28 mouse cellular contexts compared by ENCODE assay signal in genomic region chr1:80730174-80730573, GRCm38 (mm10). TPM values are rescaled to one million over a fixed set of nuclear protein-coding genes. Genes with fewer than 3 reads are reported as not detected.
DNase-seq lines count a peak whose midpoint lies in the region; ATAC-seq and TF ChIP-seq lines count a peak whose summit lies in the region.
"Had no signal": no experiment of that assay in that cellular context is flagged by ENCODE, and none has a peak within 500 bp of the region (broad histone marks: within the 10 kb centered on the region; RNA-seq: fewer than 3 reads in every experiment).

No protein-coding gene starts in this region.

- peaks cover 6 to 31% of the 10 kb centered on the region in 2 experiments for H3K36me3 ChIP-seq in CH12.LX (replicated peaks in 1 of 2; ENCODE audit: control insufficient read depth in 1 of 2, insufficient read depth in 1 of 2, low read length in 1 of 2)
- H3K36me3 ChIP-seq in embryonic facial prominence, embryonic 15.5 days = no peaks in the 10 kb centered on the region
- H3K36me3 ChIP-seq: forebrain, embryonic 10.5 days; G1E; heart, embryonic 12.5 days; heart, embryonic 15.5 days; hindbrain, embryonic 10.5 days; hindbrain, embryonic 13.5 days; intestine, embryonic 15.5 days had no signal

- H3K9ac ChIP-seq in CH12.LX (ENCODE audit: insufficient read depth, low read depth) = peak overlapping the region; percentile 25
- H3K9ac ChIP-seq in embryonic facial prominence, embryonic 15.5 days = no peak overlapping the region
- H3K9ac ChIP-seq: forebrain, embryonic 13.5 days; heart, embryonic 12.5 days; heart, embryonic 15.5 days; hindbrain, embryonic 13.5 days; intestine, embryonic 15.5 days had no signal

- 74% methylated on average over 4 of the region's 4 CpGs for WGBS in embryonic facial prominence, embryonic 15.5 days

- no peaks in the 10 kb centered on the region for H3K9me3 ChIP-seq in CH12.LX (replicated peaks; ENCODE audit: low read length)
- H3K9me3 ChIP-seq in embryonic facial prominence, embryonic 15.5 days (replicated peaks) = no peaks in the 10 kb centered on the region
- H3K9me3 ChIP-seq: forebrain, embryonic 10.5 days; forebrain, embryonic 13.5 days; heart, embryonic 12.5 days; heart, embryonic 15.5 days; hindbrain, embryonic 10.5 days; hindbrain, embryonic 13.5 days; intestine, embryonic 15.5 days had no signal

- dilution Hi-C loops in CH12.LX (cut with MboI; ENCODE audit: extremely low pct_ligation_motif_present, extremely low pct_unique_long_range_greater_than_20kb, low sequenced_read_pairs) = no loop called here

- no peak for TF ChIP-seq CTCF in CH12.LX (conservative IDR thresholded peaks at IDR 0.05 in 1 of 2, IDR thresholded peaks at IDR 0.05 in 1 of 2; ENCODE audit: low read depth in 2 of 2, low read length in 2 of 2)

- no peak for ATAC-seq in embryonic facial prominence, embryonic 15.5 days (ENCODE audit: insufficient number of reproducible peaks, low FRiP score, low TSS enrichment, low read depth)
- 0 out of 2 replicates have a peak, but pooled peaks have one; percentile 38 for ATAC-seq in monocyte, adult 5-6 weeks (replicated peaks; ENCODE audit: insufficient number of reproducible peaks, low FRiP score, low TSS enrichment, poor library complexity, severe bottlenecking)
- ATAC-seq: forebrain, embryonic 13.5 days; forebrain, embryonic 16.5 days; hindbrain, embryonic 16.5 days; intestine, embryonic 15.5 days; Patski had no signal

- H3K4me3 ChIP-seq in CH12.LX (replicated peaks in 1 of 3; ENCODE audit: low read depth in 2 of 3, low read length in 2 of 3, poor library complexity in 1 of 3) = no peak overlapping the region
- no peak overlapping the region for H3K4me3 ChIP-seq in embryonic facial prominence, embryonic 15.5 days (replicated peaks)
- H3K4me3 ChIP-seq: forebrain, embryonic 10.5 days; forebrain, embryonic 13.5 days; heart, embryonic 12.5 days; heart, embryonic 15.5 days; hindbrain, embryonic 10.5 days; hindbrain, embryonic 13.5 days; intestine, embryonic 15.5 days had no signal

- TF ChIP-seq EP300 in CH12.LX (IDR thresholded peaks at IDR 0.05; ENCODE audit: low read length) = peak; percentile 24; the same call in 1 of the 2 replicates

- no peak for DNase-seq in CH12.LX (ENCODE audit: extremely low read depth)
- DNase-seq in spleen, postnatal 4 days (ENCODE audit: low spot score in 2 of 2) = no peak
- no peak for DNase-seq in cerebellum, postnatal 4 days (ENCODE audit: low spot score in 2 of 2)
- no peak for DNase-seq in cerebellum, adult 9-11 months
- DNase-seq: adrenal gland, postnatal 10 days; adrenal gland, postnatal 36 days; cerebellum, adult 18-20 months; cerebellum, adult 9-10 months; cerebellum, postnatal 25 days; embryo, embryonic 11 days; gastrocnemius, postnatal 10 days; gastrocnemius, postnatal 36 days; heart, adult 18-20 months; heart, postnatal 10 days; heart, postnatal 36 days had no signal

- TF ChIP-seq POLR2A in CH12.LX (IDR thresholded peaks at IDR 0.05; ENCODE audit: low read depth, low read length) = no peak

- peak overlapping the region; percentile 87 for H3K4me2 ChIP-seq in CH12.LX (ENCODE audit: insufficient read depth, low read depth, poor library complexity, severe bottlenecking)
- no peak overlapping the region for H3K4me2 ChIP-seq in embryonic facial prominence, embryonic 15.5 days (replicated peaks)
- H3K4me2 ChIP-seq: forebrain, embryonic 13.5 days; heart, embryonic 12.5 days; heart, embryonic 15.5 days; hindbrain, embryonic 13.5 days; intestine, embryonic 15.5 days had no signal

- in situ Hi-C loops in CH12.LX (cut with MboI; ENCODE audit: low pct_ligation_motif_present, low pct_unique_long_range_greater_than_20kb, low sequenced_read_pairs) = no loop called here

- H3K27ac ChIP-seq in CH12.LX (ENCODE audit: insufficient read depth, low read depth) = peak overlapping the region; percentile 86
- H3K27ac ChIP-seq in embryonic facial prominence, embryonic 15.5 days (replicated peaks) = 0 out of 2 replicates have a peak overlapping the region, but pooled peaks have one; percentile 61
- H3K27ac ChIP-seq: forebrain, embryonic 10.5 days; forebrain, embryonic 13.5 days; heart, embryonic 15.5 days; hindbrain, embryonic 10.5 days; hindbrain, embryonic 13.5 days; intestine, embryonic 15.5 days had no signal

- H3K4me1 ChIP-seq in CH12.LX (ENCODE audit: control insufficient read depth in 1 of 2, insufficient read depth in 2 of 2) = peaks cover 11 to 58% of the 10 kb centered on the region in 2 experiments
- H3K4me1 ChIP-seq in embryonic facial prominence, embryonic 15.5 days = peaks cover 12% of the 10 kb centered on the region; the same call in 1 of the 2 replicates
- H3K4me1 ChIP-seq: forebrain, embryonic 10.5 days; forebrain, embryonic 13.5 days; heart, embryonic 12.5 days; heart, embryonic 15.5 days; hindbrain, embryonic 10.5 days; hindbrain, embryonic 13.5 days; intestine, embryonic 15.5 days had no signal

- H3K79me2 ChIP-seq in CH12.LX (replicated peaks; ENCODE audit: control insufficient read depth, extremely low read depth, insufficient read depth, poor library complexity, severe bottlenecking) = peaks cover 20% of the 10 kb centered on the region

- no peaks in the 10 kb centered on the region for H3K27me3 ChIP-seq in CH12.LX (replicated peaks)
- no peaks in the 10 kb centered on the region for H3K27me3 ChIP-seq in embryonic facial prominence, embryonic 15.5 days
- H3K27me3 ChIP-seq: forebrain, embryonic 13.5 days; heart, embryonic 12.5 days; heart, embryonic 15.5 days; hindbrain, embryonic 13.5 days; intestine, embryonic 15.5 days had no signal

- no peak for TF ChIP-seq RAD21 in CH12.LX (IDR thresholded peaks at IDR 0.05; ENCODE audit: low read depth, low read length)

TF ChIP-seq in CH12.LX, 34 proteins besides CTCF, POLR2A, EP300 and RAD21:
- TF ChIP-seq MEF2A (IDR thresholded peaks at IDR 0.05; ENCODE audit: borderline replicate concordance, low read depth, low read length) (no peak), BHLHE40 (IDR thresholded peaks at IDR 0.05; ENCODE audit: low read depth, low read length) (peak; percentile 78), E2F4 (IDR thresholded peaks at IDR 0.05; ENCODE audit: insufficient replicate concordance, low read depth, low read length) (no peak), SIN3A (IDR thresholded peaks at IDR 0.05; ENCODE audit: low read length) (no peak), ETS1 (conservative IDR thresholded peaks at IDR 0.05; ENCODE audit: low read depth, low read length) (peak; percentile 69), IRF4 (IDR thresholded peaks at IDR 0.05; ENCODE audit: low read depth, low read length) (0 out of 2 replicates have a peak, but pooled peaks have one; percentile 21), ZC3H11A (IDR thresholded peaks at IDR 0.05; ENCODE audit: low read depth, low read length) (no peak), MAFK (IDR thresholded peaks at IDR 0.05; ENCODE audit: insufficient replicate concordance, low read length) (peak; percentile 63; the same call in 1 of the 2 replicates), TCF12 (IDR thresholded peaks at IDR 0.05; ENCODE audit: low read depth, low read length) (peak; percentile 44; the same call in 1 of the 2 replicates)
TF ChIP-seq in CH12.LX: peak in this region for 5.

RNA-seq across cellular contexts. Expression of gene Dock10, which starts 28.2 kb away (rescaled TPM):
- 41.4 and 44.7 TPM in 2 replicates for total RNA-seq in CH12.LX (2012; rRNA removed)
- total RNA-seq in CH12.LX (2014; rRNA removed) = 62.2 and 74.4 TPM in 2 replicates
- 66.2 and 77.2 TPM in 2 replicates for polyA plus RNA-seq in CH12.LX (2012; ENCODE audit: insufficient read length, low read depth)
- polyA plus RNA-seq in embryonic facial prominence, embryonic 15.5 days (2015; fragmentation: Nextera tagmentation; extraction: Ambion mirVana) = 6.3 and 7.1 TPM in 2 replicates
- 171 to 265 TPM (median 188 TPM) in 3 replicates for total RNA-seq in monocyte, adult 5-6 weeks (2017)
- polyA plus RNA-seq: G1E had no signal
